Mouse (Mus musculus): ENCODE results near the gene Pcgf3. TPM values are rescaled to one million over a fixed set of nuclear protein-coding genes. Genes with fewer than 3 reads are reported as not detected.

Pcgf3 gene
- total RNA-seq (2021), result 10 to 100 TPM; 60.6 to 64.4 TPM
- long read RNA-seq, experiment 1, full-length matches to known transcripts, result 6 of 13 reads
- long read RNA-seq, experiment 1, partial matches to known transcripts, result 0 of 13 reads
- long read RNA-seq, experiment 1, other reads (novel, unspliced or antisense), result 7 of 13 reads
- long read RNA-seq, experiment 2, full-length matches to known transcripts, result 10 of 19 reads
- long read RNA-seq, experiment 2, partial matches to known transcripts, result 2 of 19 reads
- long read RNA-seq, experiment 2, other reads (novel, unspliced or antisense), result 7 of 19 reads

DNA sequence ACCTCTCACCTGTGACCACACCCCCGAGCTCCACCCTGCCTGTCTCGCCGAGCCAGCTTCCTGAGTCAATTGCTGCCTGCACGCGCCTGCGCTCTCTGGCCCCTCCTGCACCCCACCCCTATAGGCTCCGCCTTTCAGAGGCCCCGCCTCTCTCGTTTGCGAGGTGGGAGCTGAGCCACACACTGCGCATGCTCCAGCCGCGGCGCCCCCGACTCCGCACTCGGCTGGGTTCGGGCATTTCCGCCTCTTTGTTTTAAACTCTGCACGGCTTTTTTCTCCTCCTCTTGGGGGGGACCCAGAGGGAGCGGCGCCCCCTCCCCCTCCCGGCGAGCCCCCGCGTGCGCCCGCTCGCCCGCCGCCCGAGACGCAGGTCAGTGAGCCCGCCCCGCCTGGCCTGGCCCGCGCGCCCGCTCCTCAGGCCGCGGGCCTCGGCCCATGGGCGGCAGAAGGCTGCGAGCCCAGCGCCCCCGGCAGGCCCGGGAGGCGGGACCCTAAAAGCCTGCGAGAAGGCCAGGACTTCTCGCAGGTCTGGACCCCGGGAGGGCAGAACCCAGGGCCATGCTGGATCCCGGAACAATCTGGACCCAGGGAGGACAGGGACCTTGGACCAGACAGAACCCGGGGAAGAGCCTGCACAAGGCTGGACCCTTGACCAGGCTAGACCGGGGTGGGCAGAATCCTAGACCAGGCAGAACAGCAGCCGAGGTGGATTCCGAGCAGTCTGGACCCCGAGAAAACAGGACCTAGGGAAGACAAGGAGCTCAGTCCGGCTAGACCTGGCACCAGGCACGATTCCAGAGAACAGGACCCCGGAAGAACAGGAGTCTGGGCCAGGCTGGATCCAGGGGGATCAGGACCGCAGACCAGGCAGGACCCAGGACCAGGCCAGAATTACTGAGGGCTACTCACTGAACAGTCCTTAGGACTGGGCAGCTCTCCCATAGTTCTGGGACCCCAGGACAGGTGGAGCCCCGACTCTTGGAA, at the start of gene Pcgf3:
TSS of gene Pcgf3 (plus strand) at position 151 of the 984 bp plus-strand sequence.
- DNase-seq (ENCODE audit: low spot score in 2 of 2), result peak; percentile 96 to 97
- intact Hi-C loops (cut with DNase I), result no loop called here

GRCm38 (mm10) chr5:108414711-108415110, 46.3 kb upstream of the Pcgf3 start:
- DNase-seq (ENCODE audit: low spot score in 2 of 2), result no peak
- intact Hi-C loops (cut with DNase I), result no loop called here

DNA sequence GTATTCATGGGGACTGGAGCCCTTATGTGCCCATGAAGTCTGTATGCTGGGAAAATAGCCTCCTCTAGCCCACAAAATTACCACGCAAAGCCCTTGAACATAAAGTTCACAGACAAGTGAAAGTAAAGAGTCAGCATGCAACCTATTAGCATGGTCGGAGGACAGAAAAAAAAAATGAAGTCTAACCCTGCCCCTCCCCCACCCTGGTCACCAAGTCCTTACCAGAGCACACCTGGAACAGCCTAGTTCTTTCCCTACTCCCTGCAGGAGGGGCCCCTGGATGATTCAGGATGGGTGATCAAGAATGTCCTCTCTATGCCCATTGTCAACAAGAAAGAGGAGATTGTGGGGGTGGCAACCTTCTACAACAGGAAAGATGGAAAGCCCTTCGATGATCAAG, 38.3 kb upstream of the Pcgf3 start:
- intact Hi-C loops (cut with DNase I), result loop anchor here (10.0 kb wide), 1 partner anchor 232 kb away; no protein-coding TSS in a partner anchor
- DNase-seq (ENCODE audit: low spot score in 2 of 2), result no peak

DNA sequence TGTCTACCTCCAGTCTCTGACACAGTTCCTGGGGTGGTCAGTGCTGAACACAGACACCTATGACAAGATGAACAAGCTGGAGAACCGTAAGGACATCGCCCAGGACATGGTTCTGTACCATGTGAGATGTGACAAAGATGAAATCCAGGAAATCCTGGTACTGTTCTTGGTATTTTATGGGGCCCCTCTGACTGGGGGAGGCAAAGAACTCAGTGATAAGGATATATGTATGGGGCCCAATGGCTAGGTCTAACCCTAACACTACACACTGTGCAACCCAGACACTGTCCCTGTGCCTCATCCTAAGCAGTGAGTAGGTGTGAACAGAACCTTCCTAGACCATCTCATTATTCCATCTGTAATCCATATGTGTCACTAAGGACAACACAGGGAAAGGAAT, 37.6 kb upstream of the Pcgf3 start:
- no peak for DNase-seq (ENCODE audit: low spot score in 2 of 2)
- intact Hi-C loops (cut with DNase I), result loop anchor here (10.0 kb wide), 1 partner anchor 231 kb away; no protein-coding TSS in a partner anchor

DNA sequence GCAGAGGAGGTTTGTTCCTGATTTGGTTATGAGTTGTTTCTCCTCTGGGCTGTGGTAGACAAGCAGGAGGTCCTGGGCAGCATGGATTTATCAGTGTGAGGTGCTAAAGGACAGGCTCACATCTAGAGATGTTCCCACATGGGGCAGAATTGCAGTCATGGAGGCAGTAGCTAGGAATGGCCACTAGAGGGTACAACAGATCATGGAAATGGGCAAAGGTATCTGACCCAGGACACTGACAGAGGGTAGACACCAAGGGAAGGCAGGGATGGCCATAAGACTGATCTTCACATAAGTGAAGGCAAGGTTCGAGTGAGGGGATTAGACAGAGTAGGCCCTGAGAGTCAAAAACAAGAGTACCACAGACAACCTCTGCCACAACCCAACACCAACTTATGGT, 33.8 kb upstream of the Pcgf3 start:
- peak; percentile 41 to 60 for DNase-seq (ENCODE audit: low spot score in 2 of 2)
- intact Hi-C loops (cut with DNase I), result loop anchor here (2.0 to 10.0 kb wide), 3 partner anchors 54 to 228 kb away; partner anchors contain the start of gene Cplx1

DNA sequence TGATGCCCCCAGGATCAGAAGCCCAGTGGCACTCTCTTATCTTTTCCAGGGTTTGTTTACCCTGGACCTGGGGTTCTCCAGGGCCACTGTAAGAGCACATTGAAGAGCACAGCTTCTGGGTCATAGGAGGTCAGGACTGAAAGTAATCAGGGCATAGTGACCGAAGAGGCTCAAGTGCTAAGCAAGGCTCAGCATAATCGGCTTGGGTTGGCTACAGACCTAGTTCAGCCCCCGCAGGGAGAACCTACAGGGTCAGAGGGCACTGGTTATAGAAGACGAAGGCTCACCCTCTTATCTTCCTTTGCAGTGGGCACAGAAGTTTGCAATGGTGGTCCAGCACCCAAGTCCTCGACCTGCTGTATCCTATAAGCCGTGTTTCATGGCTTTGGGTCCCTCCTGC, 29.8 kb upstream of the Pcgf3 start:
- intact Hi-C loops (cut with DNase I), result no loop called here
- DNase-seq (ENCODE audit: low spot score in 2 of 2), result no peak

GRCm38 (mm10) chr5:108433804-108434587, 27.0 kb upstream of the Pcgf3 start, which contains the start of gene Atp5k:
Gene Atp5k (minus strand): TSS chr5:108434448.
- intact Hi-C loops (cut with DNase I), result no loop called here
- peak; percentile 95 to 97 for DNase-seq (ENCODE audit: low spot score in 2 of 2)

DNA sequence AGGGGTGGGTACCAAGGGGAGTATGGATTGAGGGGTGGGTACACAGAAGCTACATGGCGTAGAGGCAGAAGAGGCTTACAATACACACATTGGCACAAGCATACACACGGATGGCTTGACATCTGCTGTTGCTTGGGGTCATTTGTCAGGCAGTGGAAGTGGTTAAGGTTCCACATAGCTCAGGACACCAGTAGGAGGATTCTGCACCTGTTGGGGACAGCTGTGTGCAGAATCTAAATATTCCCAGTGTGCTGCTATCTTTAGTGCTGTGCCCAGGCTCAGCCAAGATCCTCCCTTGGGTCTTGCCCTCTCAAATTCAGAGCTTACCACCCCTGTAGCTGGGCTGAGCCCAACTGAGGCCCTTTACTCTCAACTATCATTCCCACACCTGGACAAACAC, 24.9 kb upstream of the Pcgf3 start:
- intact Hi-C loops (cut with DNase I), result no loop called here
- no peak for DNase-seq (ENCODE audit: low spot score in 2 of 2)

GRCm38 (mm10) chr5:108446973-108447372, 14.1 kb upstream of the Pcgf3 start:
- DNase-seq (ENCODE audit: low spot score in 2 of 2), result no peak
- intact Hi-C loops (cut with DNase I), result no loop called here

DNA sequence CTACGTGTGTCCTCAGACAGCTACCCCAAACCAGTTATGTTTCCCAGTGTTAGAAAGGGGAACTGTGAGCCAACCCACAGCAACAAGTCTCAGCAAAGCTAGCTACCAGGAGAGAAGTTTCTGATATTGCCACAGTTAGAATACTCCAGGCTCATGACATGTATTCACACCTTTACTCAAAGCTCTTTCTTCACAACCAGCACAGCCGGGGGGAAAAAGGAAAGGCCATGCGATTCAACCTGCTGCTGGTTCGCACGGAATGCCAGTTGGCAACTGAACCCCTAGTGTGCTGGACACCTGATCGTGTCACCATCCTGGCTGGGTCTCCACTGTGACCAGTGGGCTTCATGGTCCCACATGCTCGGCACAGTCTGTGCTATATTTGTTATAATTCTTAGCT, 13.2 kb upstream of the Pcgf3 start:
- DNase-seq (ENCODE audit: low spot score in 2 of 2), result no peak
- intact Hi-C loops (cut with DNase I), result no loop called here

DNA sequence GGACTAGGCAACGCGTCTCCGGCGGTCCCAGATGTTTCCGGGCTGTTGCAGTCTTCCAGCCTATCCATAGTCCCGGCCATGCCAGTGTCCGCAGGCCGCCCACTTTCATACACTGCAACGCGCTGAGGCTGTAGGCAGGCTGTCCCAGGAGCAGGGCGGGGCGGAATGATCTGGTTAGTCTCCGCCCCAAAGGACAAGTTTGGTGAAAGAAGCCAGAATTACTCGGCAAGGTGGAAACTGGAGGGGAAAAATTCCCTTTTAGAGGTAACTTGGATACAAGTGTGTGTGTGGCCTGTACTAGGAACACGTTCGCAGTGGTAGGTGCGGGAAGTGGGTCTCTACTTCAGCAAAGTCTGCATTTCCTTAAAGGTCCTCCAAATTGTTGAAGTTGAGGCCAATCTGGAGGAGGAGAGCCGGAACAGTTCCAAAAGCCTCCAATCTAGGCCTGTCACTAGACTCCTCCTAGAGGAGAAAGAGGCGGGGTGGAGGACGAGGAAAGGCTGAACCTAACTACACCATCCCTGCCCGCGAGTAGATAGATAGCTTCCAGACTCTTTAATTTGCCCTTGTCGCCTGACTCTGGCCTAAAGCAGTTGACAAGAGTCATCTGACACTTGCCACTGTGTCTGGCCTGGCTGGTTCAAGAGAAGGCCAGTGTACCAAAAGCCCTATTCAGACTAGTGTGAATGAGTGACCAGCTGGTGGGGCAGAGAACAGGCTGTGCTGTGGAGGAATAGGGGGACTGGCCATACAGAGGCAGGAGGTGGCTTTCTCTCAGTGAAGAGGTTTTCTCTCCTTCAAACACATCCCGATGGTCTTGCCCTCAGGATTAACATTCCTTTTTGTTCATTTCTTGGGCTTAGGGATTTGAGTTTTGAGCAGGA, 12.0 kb upstream of the Pcgf3 start, which contains the start of gene Mfsd7a:
TSS of gene Mfsd7a (minus strand) at position 107 of the 884 bp plus-strand sequence.
- DNase-seq (ENCODE audit: low spot score in 2 of 2), result no peak
- intact Hi-C loops (cut with DNase I), result no loop called here

DNA sequence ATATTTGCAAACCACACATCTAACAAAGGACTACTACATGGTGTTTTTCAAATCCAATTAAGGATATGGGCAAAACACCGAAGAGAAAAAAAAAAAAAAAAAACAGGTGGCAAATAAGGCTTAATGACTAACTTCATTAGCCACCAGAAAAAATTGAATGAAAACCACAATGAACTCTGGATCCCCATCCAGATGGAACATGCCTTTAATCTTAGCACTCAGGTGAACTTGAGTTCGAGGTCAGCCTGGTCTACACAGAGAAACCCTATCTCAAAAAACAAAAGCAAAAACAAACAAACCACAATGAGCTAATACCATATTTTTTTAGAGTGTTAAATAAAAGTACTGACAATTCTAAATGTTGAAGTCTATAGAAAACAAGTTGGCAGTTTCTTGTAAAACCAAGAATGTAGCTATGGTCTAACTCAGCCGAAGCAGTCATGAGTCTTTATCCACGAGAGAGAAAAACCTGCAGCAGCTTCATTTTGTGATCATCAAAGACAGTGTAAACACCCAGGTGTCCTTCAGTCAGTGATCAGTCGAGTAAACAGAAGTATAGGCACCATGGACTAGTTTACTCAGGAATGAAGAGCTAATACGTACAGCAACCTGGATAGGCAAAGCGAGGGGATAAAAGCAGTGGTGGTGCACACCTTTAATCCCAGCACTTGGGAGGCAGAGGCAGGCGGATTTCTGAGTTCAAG, 10.0 kb upstream of the Pcgf3 start:
- DNase-seq (ENCODE audit: low spot score in 2 of 2), result no peak
- intact Hi-C loops (cut with DNase I), result no loop called here

GRCm38 (mm10) chr5:108451611-108452010, 9.4 kb upstream of the Pcgf3 start:
- intact Hi-C loops (cut with DNase I), result no loop called here
- DNase-seq (ENCODE audit: low spot score in 2 of 2), result no peak

DNA sequence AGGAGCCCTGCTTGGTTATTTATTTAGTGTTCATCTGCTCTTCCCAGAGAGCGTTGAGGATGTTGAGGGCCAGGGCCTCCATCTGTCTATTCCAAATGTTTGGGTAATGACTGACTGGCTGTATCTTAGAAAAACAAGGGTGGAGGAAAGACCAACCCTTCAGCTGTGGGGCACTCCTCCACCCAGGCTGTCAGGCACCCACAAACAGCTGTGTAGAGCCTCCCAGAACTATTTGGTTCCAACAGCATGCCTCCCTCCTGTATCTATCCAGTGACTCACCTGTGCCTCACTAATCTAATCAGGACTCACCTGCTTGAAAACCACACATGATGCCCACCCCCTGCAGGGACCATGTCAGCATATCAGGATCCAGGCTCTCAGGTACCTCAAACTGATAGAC, 8.6 kb upstream of the Pcgf3 start:
- intact Hi-C loops (cut with DNase I), result no loop called here
- DNase-seq (ENCODE audit: low spot score in 2 of 2), result no peak

DNA sequence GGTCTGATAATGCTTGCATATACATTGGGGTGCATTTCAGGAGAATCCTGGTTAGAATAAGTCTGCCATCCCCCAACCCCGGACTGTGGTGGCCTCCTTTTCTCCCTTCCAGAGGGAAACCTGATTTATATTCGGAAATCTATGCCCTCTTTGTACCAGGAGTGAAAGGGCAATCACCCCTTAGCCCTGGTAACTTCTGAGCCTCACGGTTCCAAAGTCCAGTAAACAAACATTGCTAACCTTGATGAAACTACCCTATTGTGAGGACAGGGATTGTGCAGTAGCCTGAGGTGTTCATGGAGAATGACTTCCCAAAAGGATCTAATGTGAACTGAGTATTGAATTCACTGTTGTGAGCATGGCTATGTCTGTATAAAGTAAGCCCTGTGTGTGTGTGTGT, 6.9 kb upstream of the Pcgf3 start:
- intact Hi-C loops (cut with DNase I), result no loop called here
- no peak for DNase-seq (ENCODE audit: low spot score in 2 of 2)

DNA sequence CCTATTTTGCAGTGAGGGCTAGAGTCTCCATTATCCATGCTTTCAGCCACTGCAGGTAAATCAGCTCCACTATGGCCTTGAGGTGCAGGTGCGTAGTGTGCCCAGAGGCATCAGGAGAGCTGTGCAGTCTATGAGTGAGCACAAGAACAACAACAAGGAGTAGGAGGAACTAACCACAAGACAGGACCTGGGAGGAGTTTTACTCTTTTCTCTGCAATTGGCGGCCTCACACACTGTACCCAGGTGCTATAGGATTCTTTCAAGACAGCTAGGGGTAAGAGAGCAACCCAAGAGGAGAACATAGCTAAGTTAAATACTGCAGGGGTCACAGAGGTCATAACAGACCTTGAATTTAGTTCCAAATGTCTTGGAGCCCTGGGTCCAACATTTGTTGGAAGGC, 2.3 kb upstream of the Pcgf3 start:
- intact Hi-C loops (cut with DNase I), result no loop called here
- DNase-seq (ENCODE audit: low spot score in 2 of 2), result no peak

GRCm38 (mm10) chr5:108460461-108460860, 571 bp upstream of the Pcgf3 start:
- intact Hi-C loops (cut with DNase I), result no loop called here

DNA sequence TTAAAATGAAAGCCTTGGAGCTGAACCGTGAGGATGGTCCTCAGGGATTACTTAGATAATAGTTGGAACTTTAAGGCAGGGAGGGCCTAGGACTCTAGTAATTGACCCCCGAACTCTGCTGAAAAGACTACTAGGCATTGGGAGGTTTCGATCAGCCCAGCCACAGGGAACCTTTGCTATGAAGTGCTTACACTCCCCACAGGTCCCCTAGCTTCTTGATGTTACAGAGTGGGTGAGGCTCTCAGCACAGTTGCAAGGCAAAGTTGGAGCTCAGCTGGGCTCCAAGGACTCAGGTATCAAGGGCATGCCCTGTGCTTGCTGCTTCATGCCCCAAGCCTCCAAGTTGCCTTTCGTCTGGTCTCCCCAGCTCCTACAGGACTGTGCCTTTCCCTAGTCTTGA, 1.4 kb downstream of the Pcgf3 start:
- intact Hi-C loops (cut with DNase I), result no loop called here
- DNase-seq (ENCODE audit: low spot score in 2 of 2), result no peak

More at GRCm38 (mm10) chr5:108460461-108460860, 571 bp upstream of the Pcgf3 start:
- no peak for DNase-seq (ENCODE audit: low spot score in 2 of 2)

Measured in left cerebral cortex, postnatal 14 days (tissue).